Mouse (Mus musculus): ENCODE measurements around the gene Sftpd.

Gene Sftpd

DNA sequence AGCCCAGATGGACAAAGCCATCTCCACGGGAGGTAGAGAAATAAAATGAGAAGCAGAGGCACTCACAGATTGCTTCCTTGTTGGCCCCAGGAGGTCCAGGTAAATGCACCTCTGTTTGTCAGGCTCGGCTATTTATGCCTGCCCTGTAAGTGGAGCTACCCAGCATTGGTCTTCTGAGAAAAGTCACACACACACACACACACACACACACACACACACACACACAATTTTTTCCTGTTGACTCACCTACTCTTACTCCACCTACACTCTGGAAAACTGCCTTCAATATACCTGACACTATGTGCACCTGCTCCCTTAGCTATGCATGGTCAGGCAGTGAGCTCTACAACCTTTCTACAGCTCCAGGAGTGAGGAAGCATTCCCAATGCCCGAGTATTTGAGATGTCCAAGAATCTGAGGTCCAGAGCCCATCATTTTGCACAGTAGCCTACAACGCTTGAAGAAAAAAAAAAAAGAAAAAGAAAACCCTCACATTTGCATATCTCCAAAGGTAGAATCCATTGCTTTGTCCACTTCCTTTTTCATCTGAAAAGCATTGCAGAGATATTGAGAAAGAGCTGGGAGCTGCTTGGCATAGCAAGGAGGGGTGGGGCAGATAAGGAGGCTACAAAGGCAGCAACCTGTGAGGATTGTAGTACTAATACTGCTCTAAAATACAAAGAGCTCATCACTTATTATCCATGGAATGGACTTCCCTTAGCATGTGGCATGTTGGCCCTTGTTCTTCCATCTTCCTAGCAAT, at the start of gene Sftpd:
Gene Sftpd, minus strand, starts transcription at position 91 of the 763 bp plus-strand sequence.
- DNase-seq: no peak

- DNase-seq: no peak
Observed at GRCm38 (mm10) chr14:41198037-41198730, 13.2 kb upstream of the Sftpd start.

DNA sequence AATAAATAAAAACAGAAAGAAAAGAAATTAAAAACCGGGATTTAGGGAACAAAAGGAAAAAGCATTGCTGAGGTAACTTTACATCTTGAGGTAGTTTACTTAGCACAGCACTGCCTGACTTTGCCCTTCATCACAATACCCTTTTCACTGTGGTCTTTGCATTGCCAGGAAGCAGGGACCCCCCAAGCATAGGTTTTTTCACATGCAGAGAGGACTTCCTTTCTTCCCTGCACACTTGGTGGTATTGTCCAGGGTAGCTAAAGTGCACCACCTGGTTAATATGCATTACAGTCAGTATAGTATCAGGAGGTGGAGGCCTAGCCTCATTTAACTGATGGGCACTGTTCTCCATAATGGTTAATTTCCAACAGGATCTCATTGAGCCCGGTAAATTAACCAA, 4.5 kb upstream of the Sftpd start:
- DNase-seq: no peak

- no peak for DNase-seq
Observed at GRCm38 (mm10) chr14:41174802-41175201, 10.1 kb downstream of the Sftpd start.

DNA sequence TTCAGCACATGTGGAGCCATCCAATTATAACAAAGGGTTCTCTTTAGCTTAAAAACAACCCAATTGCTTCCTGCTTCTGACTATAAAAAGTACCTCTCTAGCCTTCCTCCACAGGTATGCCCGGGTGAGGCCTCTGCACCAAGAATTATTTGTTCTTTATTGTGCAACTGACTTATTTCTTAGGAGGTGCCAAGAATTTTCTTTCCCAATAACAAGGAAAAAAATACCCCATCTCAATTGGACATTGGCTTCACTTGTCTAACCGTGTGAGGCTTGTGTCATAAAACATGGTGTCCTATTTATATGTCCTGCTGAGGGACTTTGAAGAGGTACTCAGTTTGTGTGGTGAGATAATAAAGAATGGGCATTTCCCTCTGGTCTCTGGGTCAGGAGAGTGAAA, 14.4 kb downstream of the Sftpd start:
- DNase-seq: no peak

GRCm38 (mm10) chr14:41168567-41168966, 16.4 kb downstream of the Sftpd start:
- DNase-seq: no peak

DNA sequence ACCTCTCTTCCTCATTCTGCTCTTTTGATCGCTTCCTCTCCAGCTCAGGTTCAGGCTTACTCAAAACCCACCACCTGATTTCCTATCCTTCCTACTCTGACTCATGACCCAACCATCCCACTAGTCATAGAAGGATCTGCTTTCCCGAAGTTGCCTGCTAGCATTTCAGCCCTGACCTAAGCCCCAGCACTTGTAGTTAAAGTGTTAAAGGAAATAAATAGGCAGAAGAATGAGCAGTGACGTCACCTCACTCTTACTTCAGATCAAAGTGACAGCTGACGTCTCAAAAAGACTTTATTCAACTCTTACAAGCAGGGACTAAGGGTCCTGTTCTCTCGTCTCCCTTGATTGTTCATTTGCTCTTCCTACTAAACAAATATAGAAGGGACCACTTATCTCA, 17.7 kb downstream of the Sftpd start:
- DNase-seq: no peak

DNA sequence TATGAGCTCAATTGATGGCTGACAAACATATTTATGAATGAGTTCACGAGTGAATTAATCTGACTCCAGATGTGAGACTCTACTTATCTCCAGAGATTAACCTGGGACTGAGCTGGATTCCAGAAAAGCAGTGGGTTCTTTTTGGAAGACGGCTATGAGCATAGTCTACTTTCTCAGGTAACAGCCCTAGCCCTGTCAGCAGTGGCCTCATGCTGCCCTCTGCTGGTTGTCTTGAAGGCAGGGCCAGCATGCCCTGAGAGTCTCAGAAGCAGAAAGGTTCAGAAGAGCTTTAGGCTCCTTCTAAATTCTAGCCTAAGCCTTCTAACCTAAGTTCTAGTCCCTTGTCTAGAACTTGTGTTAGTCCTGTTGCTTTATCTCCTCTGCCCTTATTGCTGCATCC, 22.3 kb downstream of the Sftpd start:
- peak; percentile 7 for DNase-seq

DNA sequence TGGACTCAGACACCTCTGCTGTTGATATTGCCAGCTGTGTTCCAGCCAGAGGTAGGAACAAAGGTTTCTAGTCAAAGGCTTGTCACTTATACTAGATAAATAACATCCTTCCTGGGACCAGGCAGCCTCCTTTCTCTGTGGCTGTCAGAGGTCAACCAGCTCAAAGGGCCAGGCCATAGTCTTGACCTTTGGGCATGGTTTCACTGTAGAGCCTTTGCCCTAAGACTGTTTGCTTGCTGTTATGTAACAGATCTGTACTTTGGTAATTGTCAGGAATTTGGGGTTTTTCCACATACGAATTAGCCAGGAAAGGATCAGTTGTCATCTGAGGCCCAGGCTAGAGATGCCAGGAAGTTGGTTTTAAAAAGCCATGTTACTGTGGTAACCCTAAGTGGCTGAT, 24.2 kb downstream of the Sftpd start:
- no peak for DNase-seq

GRCm38 (mm10) chr14:41160076-41160475, 24.9 kb downstream of the Sftpd start:
- no peak for DNase-seq

DNA sequence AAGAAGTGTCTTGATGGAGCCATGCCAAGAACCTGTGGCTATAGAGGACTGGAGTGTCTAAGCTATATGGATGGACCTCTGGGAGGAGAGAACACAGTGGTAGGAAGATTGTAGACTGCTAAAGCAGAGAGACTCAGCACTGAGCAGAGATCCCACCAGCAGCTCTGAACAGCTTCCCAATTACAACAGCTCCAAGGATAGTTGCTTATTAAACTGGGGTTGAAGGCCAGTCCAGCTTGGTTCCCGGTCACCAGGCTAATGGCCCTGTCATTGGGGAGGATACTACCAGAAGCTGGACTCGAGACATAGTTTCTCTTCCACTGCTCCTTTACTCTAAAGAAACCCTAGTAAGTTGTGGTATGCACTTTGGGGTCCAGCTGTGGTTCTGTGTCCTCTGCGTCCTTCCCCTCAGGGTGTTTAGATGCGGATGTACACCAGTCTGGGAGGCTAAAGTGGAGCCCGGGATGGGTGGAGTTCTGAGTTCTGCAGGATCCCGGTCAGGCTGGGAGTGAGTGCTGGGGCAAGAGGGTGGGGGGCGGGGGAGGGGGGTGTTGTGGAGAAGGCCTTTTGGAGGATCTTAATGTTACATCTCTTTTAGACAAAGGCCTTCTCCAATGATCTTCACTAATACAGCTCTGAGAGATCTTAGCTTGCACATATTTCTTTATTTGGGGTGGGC, 33.6 kb downstream of the Sftpd start, which contains the start of gene Mbl1:
Gene Mbl1, plus strand, starts transcription at position 239 of the 679 bp plus-strand sequence.
- no peak for DNase-seq

GRCm38 (mm10) chr14:41147356-41147755, 37.6 kb downstream of the Sftpd start:
- DNase-seq: no peak

GRCm38 (mm10) chr14:41146922-41147321, 38.0 kb downstream of the Sftpd start:
- DNase-seq: no peak

DNA sequence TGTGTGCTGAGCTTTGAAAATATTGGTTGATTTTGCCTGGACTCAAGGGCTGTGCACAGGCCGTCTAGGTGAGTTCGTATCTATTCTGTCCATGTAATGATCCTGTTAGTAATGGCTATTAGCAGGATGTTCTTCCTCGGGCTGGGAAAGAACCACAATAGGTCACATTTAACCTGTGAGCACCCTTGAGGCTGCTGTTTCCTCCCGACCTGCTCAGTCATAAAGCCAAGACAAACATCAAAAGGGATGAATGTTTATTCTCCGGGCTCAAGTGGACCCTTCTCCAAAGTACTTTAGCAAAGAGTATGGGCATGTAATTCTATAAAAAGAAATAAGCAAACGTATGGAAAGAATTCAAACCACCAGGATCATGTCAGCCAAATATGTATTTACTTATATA, 38.9 kb downstream of the Sftpd start:
- no peak for DNase-seq

DNA sequence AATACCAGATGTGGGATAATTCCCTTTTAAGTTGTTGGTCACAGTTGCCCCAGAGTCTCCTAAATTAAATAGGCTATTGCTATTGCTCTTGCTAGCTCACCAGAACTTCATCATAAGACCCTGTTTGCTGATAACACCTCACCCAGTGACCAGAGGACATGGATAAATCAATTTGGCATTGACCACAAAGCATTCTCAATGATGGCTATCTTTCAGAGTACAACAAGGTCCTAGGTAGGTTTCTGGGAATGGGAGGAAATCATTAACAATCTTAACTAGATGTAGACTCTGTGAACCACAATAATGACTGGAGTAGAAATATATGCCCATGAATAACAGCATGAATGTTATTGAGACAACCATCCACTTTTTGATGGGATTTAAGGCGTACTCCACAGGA, 44.3 kb downstream of the Sftpd start:
- DNase-seq: no peak

GRCm38 (mm10) chr14:41137006-41137405, 47.9 kb downstream of the Sftpd start:
- DNase-seq: no peak

GRCm38 (mm10) chr14:41131540-41131939, 53.4 kb downstream of the Sftpd start, which contains the start of gene Sftpa1:
Gene Sftpa1 (plus strand): TSS chr14:41131782.
- DNase-seq: no peak

GRCm38 (mm10) chr14:41127997-41128396, 57.0 kb downstream of the Sftpd start:
- peak; percentile 12 for DNase-seq

- DNase-seq: no peak
Observed at GRCm38 (mm10) chr14:41124683-41125082, 60.3 kb downstream of the Sftpd start.

All from right cerebral cortex, postnatal 4 days (tissue).